Mouse (Mus musculus) midbrain, embryonic 10.5 days (tissue): Measurements from ENCODE around the gene Lrba. TPM values are rescaled to one million over a fixed set of nuclear protein-coding genes. Genes with fewer than 3 reads are reported as not detected.
A peak's percentile ranks its signal among the peaks of the same experiment; 100 is the strongest.

Source experiments
- DNase-seq: peaks from one replicate; pipeline ENCODE4 v3.0.0-alpha.2; 2017; ENCODE audit warnings: low spot score
- H3K27ac ChIP-seq: fragments of 300-500 bp; sonication (generic); replicated peaks from 2 replicates; pipeline ENCODE4 v1.5.1; 2016; ENCODE audit warnings: mild to moderate bottlenecking
- H3K27me3 ChIP-seq: fragments of 300-500 bp; sonication (generic); 2 replicates; pipeline ENCODE4 v1.6.1; 2016; ENCODE audit warnings: low read depth, mild to moderate bottlenecking; ENCODE audit not compliant: poor library complexity, severe bottlenecking
- H3K36me3 ChIP-seq: fragments of 300-500 bp; sonication (generic); 2 replicates; pipeline ENCODE4 v1.6.1; 2016; ENCODE audit warnings: mild to moderate bottlenecking, moderate library complexity
- H3K4me1 ChIP-seq: fragments of 300-500 bp; sonication (generic); 2 replicates; pipeline ENCODE4 v1.6.1; 2016
- H3K4me3 ChIP-seq: fragments of 300-500 bp; sonication (generic); 2 replicates; pipeline ENCODE4 v1.5.1; 2016; ENCODE audit warnings: mild to moderate bottlenecking, moderate library complexity
- H3K9me3 ChIP-seq: fragments of 300-500 bp; sonication (generic); replicated peaks from 2 replicates; pipeline ENCODE4 v1.6.1; 2016; ENCODE audit warnings: mild to moderate bottlenecking
- WGBS: fragments of 180-500 bp; shearing (Covaris S2); methylation state at CpG from one replicate; pipeline ENCODE4 v1.1.7; 2016; 5-methylcytosine and 5-hydroxymethylcytosine counted together
- polyA plus RNA-seq: library from polyadenylated mRNA; unstranded; fragments of >200 nt; fragmentation: Nextera tagmentation; extraction: Ambion mirVana; gene quantifications from 2 replicates; pipeline ENCODE4 v1.2.1, GENCODE M21; 2016

Lrba gene
- polyA plus RNA-seq, 1 experiment from 2014 or later, result 3.6 TPM

GRCm38 (mm10) chr3:86789752-86790151 is 565.3 kb downstream of the Lrba start:
- 93% methylated on average over 5 of the region's 5 CpGs for WGBS
- Histone ChIP-seq H3K27me3 (no peaks in the 10 kb centered on the region), H3K36me3 (peaks cover 57% of the 10 kb centered on the region), H3K27ac (no peak overlapping the region; the same call in 1 of the 2 replicates), H3K4me3 (no peak overlapping the region), H3K4me1 (peaks cover 44% of the 10 kb centered on the region), H3K9me3 (no peaks in the 10 kb centered on the region)
- DNase-seq, result no peak

DNA sequence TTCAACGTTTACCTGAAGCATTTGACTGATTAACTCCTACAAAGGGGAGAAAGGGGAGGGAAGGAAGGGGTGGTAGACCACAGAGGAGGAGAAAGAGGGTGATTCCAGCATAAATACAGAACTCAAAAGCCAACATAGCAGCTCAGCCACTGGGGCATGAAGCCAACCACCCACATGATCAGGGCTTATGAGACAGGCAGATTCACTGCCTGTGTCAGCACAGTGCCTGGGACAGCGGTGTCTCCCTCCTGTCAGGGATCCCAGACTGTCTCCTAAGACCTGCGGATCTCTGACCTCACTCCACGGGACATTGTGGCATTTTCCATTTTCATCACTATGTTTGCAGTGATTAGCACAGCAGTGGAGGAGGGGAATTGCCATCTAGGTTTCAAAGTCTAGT is 568.8 kb downstream of the Lrba start:
- Histone ChIP-seq H3K4me3 (no peak overlapping the region), H3K27ac (no peak overlapping the region), H3K9me3 (no peaks in the 10 kb centered on the region), H3K4me1 (peaks cover 27% of the 10 kb centered on the region), H3K36me3 (peaks cover 36% of the 10 kb centered on the region), H3K27me3 (no peaks in the 10 kb centered on the region)
- WGBS, result 83% methylated on average over 4 of the region's 4 CpGs
- DNase-seq, result no peak

GRCm38 (mm10) chr3:86793720-86794191 is 569.3 kb downstream of the Lrba start:
- no peaks in the 10 kb centered on the region for H3K9me3 ChIP-seq
- DNase-seq, result no peak
- H3K4me1 ChIP-seq, result peaks cover 22% of the 10 kb centered on the region
- peaks cover 35% of the 10 kb centered on the region for H3K36me3 ChIP-seq
- no peak overlapping the region for H3K27ac ChIP-seq
- H3K4me3 ChIP-seq, result no peak overlapping the region
- WGBS, result 64% methylated on average over 1 of the region's 1 CpGs
- H3K27me3 ChIP-seq, result no peaks in the 10 kb centered on the region

DNA sequence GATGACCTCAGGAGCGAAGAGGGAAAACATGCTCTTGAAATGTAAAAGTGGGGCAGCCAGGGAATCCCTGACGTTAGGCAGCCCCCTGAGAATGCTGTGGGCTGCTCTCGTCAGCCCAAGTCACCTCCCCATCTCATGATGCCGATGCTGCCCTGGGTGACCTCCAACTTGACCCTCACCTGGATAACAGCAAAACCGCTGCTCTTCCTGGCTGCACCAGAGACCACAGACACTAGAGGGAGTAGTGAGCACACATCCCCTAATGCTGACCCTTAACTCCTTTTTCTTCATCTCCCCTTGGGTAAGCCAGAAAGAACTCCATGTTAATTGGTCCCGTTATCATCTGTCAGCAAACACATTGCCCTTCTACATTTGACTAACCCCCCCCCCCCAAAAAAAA is 572.2 kb downstream of the Lrba start:
- Histone ChIP-seq H3K27me3 (no peaks in the 10 kb centered on the region), H3K27ac (no peak overlapping the region), H3K9me3 (no peaks in the 10 kb centered on the region), H3K4me1 (peaks cover 5% of the 10 kb centered on the region; the same call in 1 of the 2 replicates), H3K36me3 (peaks cover 35% of the 10 kb centered on the region), H3K4me3 (no peak overlapping the region)
- DNase-seq, result no peak
- WGBS, result 41% methylated on average over 6 of the region's 6 CpGs

DNA sequence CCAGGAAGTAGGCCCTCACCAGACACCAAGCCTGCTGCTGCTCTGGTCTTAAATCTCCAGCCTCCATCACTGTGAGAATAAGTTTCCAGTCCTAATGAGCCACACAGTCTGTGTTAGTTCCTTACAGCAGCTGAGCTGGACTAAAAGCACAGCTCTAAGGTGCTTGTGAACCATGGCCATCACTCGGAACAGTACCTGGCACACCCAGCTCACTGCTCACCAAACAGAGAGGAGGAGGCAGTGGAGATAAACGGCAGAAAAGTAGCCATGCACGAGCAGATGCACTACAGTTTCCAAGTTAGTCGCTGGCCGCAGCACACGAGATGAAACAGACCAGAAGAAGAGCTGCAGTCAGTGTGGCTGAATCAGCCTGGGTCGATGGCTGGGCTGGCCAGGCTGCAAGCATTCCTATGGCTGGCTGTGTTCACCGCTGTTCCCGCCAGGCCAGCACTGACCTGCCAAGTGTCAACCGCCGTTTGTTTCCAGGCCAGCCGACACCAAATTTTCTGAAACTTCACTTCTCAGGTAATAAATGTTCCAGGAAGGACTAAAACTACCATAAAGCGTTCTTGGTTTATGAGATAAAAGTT is 573.5 kb downstream of the Lrba start:
- Histone ChIP-seq H3K4me3 (no peak overlapping the region), H3K27ac (no peak overlapping the region), H3K9me3 (no peaks in the 10 kb centered on the region), H3K4me1 (peaks cover 10% of the 10 kb centered on the region), H3K36me3 (peaks cover 29% of the 10 kb centered on the region), H3K27me3 (no peaks in the 10 kb centered on the region)
- WGBS, result 89% methylated on average over 13 of the region's 13 CpGs
- no peak for DNase-seq

DNA sequence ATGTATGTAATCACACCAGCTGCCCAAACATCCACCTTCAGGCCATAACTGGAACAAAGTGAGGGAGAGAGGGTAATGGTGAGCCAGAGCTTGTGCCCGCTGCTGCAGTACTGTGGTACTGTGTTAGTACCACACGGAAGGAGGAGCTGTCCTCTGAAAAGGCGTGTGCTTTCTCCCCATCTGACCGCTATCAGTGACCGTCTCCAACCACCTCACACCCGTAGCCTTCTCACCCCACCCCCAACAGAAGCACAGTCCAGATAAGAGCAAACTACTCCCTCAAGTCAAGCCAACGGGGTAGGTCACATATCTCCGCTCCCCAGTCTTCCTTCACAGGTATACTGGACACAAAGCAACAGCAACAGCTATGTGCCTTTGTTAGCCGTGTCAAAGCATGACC is 574.6 kb downstream of the Lrba start:
- H3K36me3 ChIP-seq, result peaks cover 21% of the 10 kb centered on the region
- no peaks in the 10 kb centered on the region for H3K27me3 ChIP-seq
- no peak overlapping the region for H3K4me3 ChIP-seq
- H3K4me1 ChIP-seq, result peaks cover 19% of the 10 kb centered on the region
- no peaks in the 10 kb centered on the region for H3K9me3 ChIP-seq
- H3K27ac ChIP-seq, result no peak overlapping the region
- 95% methylated on average over 9 of the region's 9 CpGs for WGBS
- DNase-seq, result no peak

GRCm38 (mm10) chr3:86800841-86801240 is 576.4 kb downstream of the Lrba start:
- 91% methylated on average over 8 of the region's 8 CpGs for WGBS
- Histone ChIP-seq H3K4me1 (peaks cover 22% of the 10 kb centered on the region), H3K9me3 (no peaks in the 10 kb centered on the region), H3K4me3 (no peak overlapping the region), H3K27me3 (no peaks in the 10 kb centered on the region), H3K36me3 (peaks cover 37% of the 10 kb centered on the region), H3K27ac (no peak overlapping the region)
- no peak for DNase-seq

DNA sequence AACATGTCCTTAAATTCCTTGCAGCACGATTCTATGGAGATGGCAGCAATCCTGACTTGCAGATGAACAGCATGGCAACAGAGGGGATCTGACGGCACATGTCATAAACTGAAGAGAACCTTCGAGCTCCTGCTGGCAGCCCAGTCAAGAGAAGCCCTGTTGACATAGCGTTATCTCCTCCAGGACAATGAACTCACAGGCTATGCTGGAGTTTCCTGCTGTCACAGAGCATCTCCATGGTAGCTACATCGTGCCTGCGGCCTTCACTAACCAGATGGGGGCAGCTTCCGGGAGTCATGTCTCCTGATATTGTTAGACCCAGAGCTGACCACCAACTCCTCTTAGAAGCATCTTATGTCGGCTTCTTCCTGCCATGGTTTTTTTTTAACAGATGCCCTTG is 578.3 kb downstream of the Lrba start:
- Histone ChIP-seq H3K9me3 (no peaks in the 10 kb centered on the region), H3K4me1 (peaks cover 22% of the 10 kb centered on the region), H3K27me3 (no peaks in the 10 kb centered on the region), H3K4me3 (no peak overlapping the region), H3K36me3 (peaks cover 38% of the 10 kb centered on the region), H3K27ac (no peak overlapping the region)
- 61% methylated on average over 8 of the region's 8 CpGs for WGBS
- no peak for DNase-seq

GRCm38 (mm10) chr3:86804265-86804664 is 579.8 kb downstream of the Lrba start:
- 95% methylated on average over 9 of the region's 9 CpGs for WGBS
- H3K27ac ChIP-seq, result no peak overlapping the region

GRCm38 (mm10) chr3:86806834-86807233 is 582.4 kb downstream of the Lrba start:
- Histone ChIP-seq H3K4me3 (no peak overlapping the region), H3K4me1 (peaks cover 17% of the 10 kb centered on the region), H3K9me3 (no peaks in the 10 kb centered on the region), H3K27ac (no peak overlapping the region), H3K36me3 (peaks cover 25% of the 10 kb centered on the region), H3K27me3 (no peaks in the 10 kb centered on the region)
- no peak for DNase-seq
- 95% methylated on average over 9 of the region's 9 CpGs for WGBS

More at GRCm38 (mm10) chr3:86804265-86804664, 579.8 kb downstream of the Lrba start:
- H3K27me3 ChIP-seq, result no peaks in the 10 kb centered on the region
- no peak overlapping the region for H3K4me3 ChIP-seq
- DNase-seq, result no peak
- H3K9me3 ChIP-seq, result no peaks in the 10 kb centered on the region
- H3K36me3 ChIP-seq, result peaks cover 28% of the 10 kb centered on the region
- H3K4me1 ChIP-seq, result peaks cover 22% of the 10 kb centered on the region

- Histone ChIP-seq H3K27ac (no peak overlapping the region), H3K36me3 (peaks cover 23% of the 10 kb centered on the region), H3K9me3 (no peaks in the 10 kb centered on the region), H3K4me3 (no peak overlapping the region), H3K27me3 (no peaks in the 10 kb centered on the region), H3K4me1 (peaks cover 13% of the 10 kb centered on the region)
- DNase-seq, result peak; percentile 49
- WGBS, result 84% methylated on average over 14 of the region's 14 CpGs
Measured at GRCm38 (mm10) chr3:86807750-86808467, 583.4 kb downstream of the Lrba start.

DNA sequence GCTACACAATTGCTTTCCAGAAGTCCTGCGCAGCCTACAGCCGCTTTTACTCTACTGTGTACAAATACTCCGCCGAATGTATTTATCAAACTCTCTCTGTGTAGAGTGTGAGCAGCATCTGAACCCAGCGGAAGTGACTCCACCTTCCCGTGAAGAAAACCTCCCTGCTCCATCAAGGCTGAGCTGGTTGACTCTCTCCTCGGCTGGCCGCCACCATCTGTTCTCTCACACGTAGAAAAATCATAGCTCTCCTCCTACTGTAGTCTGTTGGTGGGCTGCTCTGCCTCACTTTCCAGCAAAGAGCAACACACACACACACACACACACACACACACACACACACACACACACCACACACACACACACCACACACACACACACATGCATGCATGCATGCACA is 584.7 kb downstream of the Lrba start:
- Histone ChIP-seq H3K36me3 (peaks cover 28% of the 10 kb centered on the region), H3K27ac (no peak overlapping the region), H3K4me3 (no peak overlapping the region), H3K4me1 (0 out of 2 replicates have a peak, but pooled peaks cover 2% of the 10 kb centered on the region), H3K27me3 (no peaks in the 10 kb centered on the region), H3K9me3 (no peaks in the 10 kb centered on the region)
- DNase-seq, result no peak
- WGBS, result 90% methylated on average over 9 of the region's 9 CpGs

GRCm38 (mm10) chr3:86809646-86810045 is 585.2 kb downstream of the Lrba start:
- H3K4me1 ChIP-seq, result no peaks in the 10 kb centered on the region
- peaks cover 26% of the 10 kb centered on the region for H3K36me3 ChIP-seq
- H3K4me3 ChIP-seq, result no peak overlapping the region
- DNase-seq, result no peak
- H3K27me3 ChIP-seq, result no peaks in the 10 kb centered on the region
- H3K9me3 ChIP-seq, result no peaks in the 10 kb centered on the region
- WGBS, result 71% methylated on average over 2 of the region's 2 CpGs
- no peak overlapping the region for H3K27ac ChIP-seq
